Mouse (Mus musculus) midbrain, embryonic 12.5 days (tissue): ENCODE measurements around the gene Hist1h1b. TPM values are rescaled to one million over a fixed set of nuclear protein-coding genes. Genes with fewer than 3 reads are reported as not detected.
"Not testable (repeated sequence)": the region's sequence is repeated elsewhere in the genome, so short reads cannot be mapped to it uniquely, and the experiment has no call there.

Experiments
- ATAC-seq: fragments of 200-750 bp; cut with Nextera tagmentation; 2 replicates; pipeline ENCODE4 v1.8.0; 2017; ENCODE audit warnings: low read depth, moderate TSS enrichment, moderate library complexity; ENCODE audit not compliant: low FRiP score
- H3K27ac ChIP-seq: fragments of 300-500 bp; sonication (generic); replicated peaks from 2 replicates; pipeline ENCODE4 v1.5.1; 2016; ENCODE audit warnings: mild to moderate bottlenecking
- H3K27me3 ChIP-seq: fragments of 300-500 bp; sonication (generic); 2 replicates; pipeline ENCODE4 v1.6.1; 2016; ENCODE audit warnings: mild to moderate bottlenecking
- H3K36me3 ChIP-seq: fragments of 300-500 bp; sonication (generic); 2 replicates; pipeline ENCODE4 v1.6.1; 2016
- H3K4me1 ChIP-seq: fragments of 300-500 bp; sonication (generic); 2 replicates; pipeline ENCODE4 v1.6.1; 2016
- H3K4me2 ChIP-seq: fragments of 300-500 bp; sonication (generic); replicated peaks from 2 replicates; pipeline ENCODE4 v1.6.1; 2016; ENCODE audit warnings: mild to moderate bottlenecking, moderate library complexity
- H3K4me3 ChIP-seq: fragments of 300-500 bp; sonication (generic); 2 replicates; pipeline ENCODE4 v1.5.1; 2016; ENCODE audit warnings: mild to moderate bottlenecking
- H3K9ac ChIP-seq: fragments of 300-500 bp; sonication (generic); replicated peaks from 2 replicates; pipeline ENCODE4 v1.6.1; 2016; ENCODE audit warnings: mild to moderate bottlenecking, moderate library complexity
- H3K9me3 ChIP-seq: fragments of 300-500 bp; sonication (generic); 2 replicates; pipeline ENCODE4 v1.6.1; 2016; ENCODE audit warnings: mild to moderate bottlenecking
- WGBS: fragments of 180-500 bp; shearing (Covaris S2); methylation state at CpG from one replicate; pipeline ENCODE4 v1.1.7; 2016; 5-methylcytosine and 5-hydroxymethylcytosine counted together
- polyA plus RNA-seq: library from polyadenylated mRNA; unstranded; fragments of >200 nt; fragmentation: Nextera tagmentation; extraction: Ambion mirVana; gene quantifications from 2 replicates; pipeline ENCODE4 v1.2.1, GENCODE M21; 2016

Hist1h1b gene
- polyA plus RNA-seq, result 30.4 and 37.6 TPM in 2 replicates

DNA sequence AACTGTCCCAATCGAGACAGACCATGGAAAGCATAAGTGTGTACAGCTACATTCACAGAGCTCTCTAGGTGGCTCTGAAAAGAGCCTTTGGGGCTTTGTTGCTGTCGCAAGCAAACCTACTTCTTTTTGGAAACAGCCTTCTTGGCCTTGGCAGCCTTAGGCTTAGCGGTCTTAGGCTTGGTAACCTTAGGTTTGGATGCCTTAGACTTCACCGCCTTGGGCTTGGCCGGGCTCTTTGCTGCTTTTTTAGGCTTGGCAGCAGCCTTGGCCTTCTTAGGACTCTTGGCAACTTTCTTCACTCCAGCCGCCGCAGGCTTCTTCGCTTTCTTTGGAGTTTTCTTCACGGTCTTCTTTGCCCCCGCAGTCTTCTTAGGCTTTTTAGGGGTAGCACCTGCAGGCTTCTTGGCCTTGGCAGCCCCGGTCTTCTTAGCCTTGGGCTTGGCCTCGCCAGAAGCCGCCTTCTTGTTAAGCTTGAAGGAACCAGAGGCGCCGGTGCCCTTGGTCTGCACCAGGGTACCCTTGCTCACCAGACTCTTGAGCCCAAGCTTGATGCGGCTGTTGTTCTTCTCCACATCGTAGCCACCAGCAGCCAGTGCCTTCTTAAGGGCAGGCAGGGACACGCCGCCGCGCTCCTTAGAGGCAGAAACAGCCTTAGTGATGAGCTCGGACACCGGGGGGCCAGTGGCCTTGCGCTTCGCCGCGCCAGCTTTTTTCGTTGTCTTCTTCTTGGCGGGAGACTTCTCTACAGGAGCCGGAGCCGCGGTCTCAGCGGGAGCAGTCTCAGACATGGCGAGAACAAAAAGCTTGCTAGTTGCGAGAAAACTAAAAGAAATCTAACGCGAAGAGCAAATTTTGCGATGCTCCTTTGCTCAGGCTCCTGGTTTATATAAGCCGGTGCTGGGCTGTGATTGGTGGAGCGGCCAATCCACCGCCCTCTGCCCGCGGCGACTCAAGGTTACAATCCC, at the start of gene Hist1h1b:
Gene Hist1h1b (minus strand): TSS at position 859 of the 965 bp plus-strand sequence.
- WGBS, result under 1% methylated on average over 44 of the region's 44 CpGs
- peaks cover 31% of the 10 kb centered on the region for H3K4me1 ChIP-seq
- peak within 1 kb of the TSS; percentile 95 for H3K27ac ChIP-seq
- peak within 1 kb of the TSS; percentile 90 for H3K4me2 ChIP-seq
- peak within 1 kb of the TSS; percentile 57 for H3K4me3 ChIP-seq
- peak within 1 kb of the TSS; percentile 83 for H3K9ac ChIP-seq
- no peaks in the 10 kb centered on the region for H3K27me3 ChIP-seq
- no peaks in the 10 kb centered on the region for H3K9me3 ChIP-seq
- no peaks in the 10 kb centered on the region for H3K36me3 ChIP-seq
- ATAC-seq, result peak; percentile 45; the same call in 1 of the 2 replicates

- Histone ChIP-seq H3K4me3 (no peak overlapping the region), H3K9me3 (no peaks in the 10 kb centered on the region), H3K27me3 (no peaks in the 10 kb centered on the region), H3K4me2 (no peak overlapping the region), H3K27ac (no peak overlapping the region), H3K4me1 (no peaks in the 10 kb centered on the region), H3K9ac (no peak overlapping the region), H3K36me3 (no peaks in the 10 kb centered on the region)
- ATAC-seq, result no peak
- 89% methylated on average over 3 of the region's 3 CpGs for WGBS
These were observed 48.1 kb upstream of the Hist1h1b start for GRCm38 (mm10) chr13:21828511-21828910.

DNA sequence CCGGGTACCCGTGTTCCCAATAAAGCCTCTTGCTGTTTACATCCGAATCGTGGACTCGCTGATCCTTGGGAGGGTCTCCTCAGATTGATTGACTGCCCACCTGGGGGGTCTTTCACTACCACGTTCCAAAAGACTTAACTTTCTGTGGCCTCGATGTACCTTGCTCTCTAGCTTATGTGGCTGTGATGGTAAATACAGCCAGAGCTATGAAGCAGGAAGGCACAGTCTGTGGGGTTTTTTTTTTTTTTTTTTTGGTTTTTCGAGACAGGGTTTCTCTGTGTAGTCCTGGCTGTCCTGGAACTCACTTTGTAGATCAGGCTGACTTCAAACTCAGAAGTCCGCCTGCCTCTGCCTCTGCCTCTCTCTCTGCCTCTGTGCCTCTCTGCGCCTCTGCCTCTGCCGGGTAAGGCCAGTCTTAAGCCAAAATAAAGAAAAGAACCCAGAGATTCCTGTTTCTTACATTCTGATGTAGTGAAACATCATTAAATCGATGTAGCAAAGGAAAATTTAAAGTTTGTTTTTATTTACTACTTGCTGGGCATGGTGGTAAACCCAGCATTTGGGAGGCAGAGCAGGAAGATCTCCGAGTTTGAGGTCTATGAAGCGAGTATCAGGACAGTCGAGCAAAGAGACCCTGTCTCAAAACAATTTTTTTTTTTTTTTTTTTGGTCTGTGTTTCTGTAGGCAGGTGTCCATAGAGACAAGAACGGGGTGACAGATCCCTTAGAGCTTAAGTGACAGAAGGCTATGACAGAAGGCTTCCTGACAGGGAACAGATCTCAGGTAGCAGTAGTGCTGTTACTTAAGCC, 39.9 kb upstream of the Hist1h1b start:
- H3K4me3 ChIP-seq, H3K27ac ChIP-seq, ATAC-seq, H3K9me3 ChIP-seq, H3K4me1 ChIP-seq, H3K4me2 ChIP-seq, H3K27me3 ChIP-seq, H3K9ac ChIP-seq, H3K36me3 ChIP-seq: not testable (repeated sequence)
- 63% methylated on average over 7 of the region's 16 CpGs for WGBS

DNA sequence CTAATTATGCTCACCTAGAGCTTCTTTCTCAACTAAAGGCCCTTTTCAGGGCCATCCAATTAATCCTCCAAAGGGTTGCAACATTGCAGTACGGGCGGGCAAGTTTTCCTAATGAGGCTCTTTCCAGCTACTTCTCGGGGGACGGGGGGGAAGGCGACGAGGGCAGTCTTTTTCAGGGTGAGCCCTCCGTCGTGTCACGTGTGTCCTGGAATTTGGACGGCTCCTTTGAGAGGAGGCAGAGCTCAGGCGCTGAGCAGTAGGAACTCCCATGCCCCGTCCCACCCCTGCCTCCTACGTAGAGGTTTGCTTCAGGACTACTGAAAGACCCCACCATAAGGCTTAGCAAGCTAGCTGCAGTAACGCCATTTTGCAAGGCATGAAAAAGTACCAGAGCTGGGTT, 31.7 kb upstream of the Hist1h1b start:
- H3K36me3 ChIP-seq, H3K9ac ChIP-seq, H3K4me1 ChIP-seq, H3K27ac ChIP-seq, H3K27me3 ChIP-seq, H3K9me3 ChIP-seq: not testable (repeated sequence)
- peak overlapping the region; percentile 42 for H3K4me2 ChIP-seq
- peak; percentile 51 for ATAC-seq
- H3K4me3 ChIP-seq, result peak overlapping the region; percentile 21; the same call in 1 of the 2 replicates
- 0% methylated on average over 14 of the region's 14 CpGs for WGBS

DNA sequence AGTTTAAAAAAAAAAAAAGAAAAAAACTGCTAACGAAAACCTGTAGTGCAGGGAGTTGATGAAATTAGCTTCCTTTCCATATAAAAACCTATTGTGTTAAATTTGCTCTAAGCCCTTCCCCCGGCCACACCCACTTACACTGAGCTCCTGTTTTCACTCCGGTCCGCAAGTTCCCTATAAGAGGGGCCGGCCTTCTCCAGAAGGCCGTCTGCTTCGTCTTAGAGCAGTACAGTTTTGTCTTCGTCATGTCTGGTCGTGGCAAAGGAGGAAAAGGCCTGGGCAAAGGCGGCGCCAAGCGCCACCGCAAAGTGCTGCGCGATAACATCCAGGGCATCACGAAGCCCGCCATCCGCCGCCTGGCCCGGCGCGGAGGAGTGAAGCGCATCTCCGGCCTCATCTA, 31.1 kb upstream of the Hist1h1b start, which contains the start of gene Hist1h4m:
Gene Hist1h4m (plus strand): TSS at position 208 of the 400 bp plus-strand sequence.
- not testable (repeated sequence) for H3K4me1 ChIP-seq, H3K27me3 ChIP-seq, H3K9ac ChIP-seq, H3K36me3 ChIP-seq, H3K9me3 ChIP-seq, H3K27ac ChIP-seq
- H3K4me3 ChIP-seq, result peak within 1 kb of the TSS; percentile 21; the same call in 1 of the 2 replicates
- WGBS, result no CpG with 5 or more reads among the region's 24 CpGs
- H3K4me2 ChIP-seq, result peak within 1 kb of the TSS; percentile 42
- ATAC-seq, result peak; percentile 44

DNA sequence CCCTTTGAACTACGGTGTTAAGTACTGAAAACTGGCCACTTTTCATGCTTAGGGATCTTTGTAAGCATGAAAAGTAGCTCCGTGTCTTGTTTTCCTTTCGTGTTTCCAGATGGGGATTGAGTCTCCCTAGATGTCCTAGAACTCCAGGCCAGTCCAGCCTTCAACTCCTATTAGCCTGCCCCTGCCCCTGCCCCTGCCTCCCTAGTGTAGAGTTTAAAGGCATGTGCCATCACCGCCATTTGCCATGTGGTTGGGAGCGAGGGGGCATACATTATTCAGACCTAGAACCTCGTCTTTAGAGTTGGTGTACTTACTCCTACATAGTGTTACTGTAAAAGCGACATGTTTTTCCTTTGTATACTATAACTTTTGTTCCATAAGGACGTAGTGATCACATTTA, 30.6 kb upstream of the Hist1h1b start:
- not testable (repeated sequence) for H3K4me1 ChIP-seq, H3K4me2 ChIP-seq, H3K27me3 ChIP-seq, H3K9ac ChIP-seq, H3K27ac ChIP-seq, H3K4me3 ChIP-seq, H3K9me3 ChIP-seq, H3K36me3 ChIP-seq
- WGBS, result no CpG with 5 or more reads among the region's 8 CpGs
- peak; percentile 47; the same call in 1 of the 2 replicates for ATAC-seq

- ATAC-seq, result peak; percentile 97
- not testable (repeated sequence) for H3K27ac ChIP-seq, H3K4me3 ChIP-seq, H3K27me3 ChIP-seq, H3K36me3 ChIP-seq, H3K9me3 ChIP-seq, H3K4me1 ChIP-seq, H3K4me2 ChIP-seq, H3K9ac ChIP-seq
- WGBS, result no CpG with 5 or more reads among the region's 23 CpGs
These were observed 29.6 kb upstream of the Hist1h1b start, which contains the start of the genes Hist1h2bq and Hist1h2ao for GRCm38 (mm10) chr13:21810073-21810472. Gene Hist1h2bq, minus strand, starts transcription at chr13:21810197. Gene Hist1h2ao, plus strand, starts transcription at chr13:21810465.

DNA sequence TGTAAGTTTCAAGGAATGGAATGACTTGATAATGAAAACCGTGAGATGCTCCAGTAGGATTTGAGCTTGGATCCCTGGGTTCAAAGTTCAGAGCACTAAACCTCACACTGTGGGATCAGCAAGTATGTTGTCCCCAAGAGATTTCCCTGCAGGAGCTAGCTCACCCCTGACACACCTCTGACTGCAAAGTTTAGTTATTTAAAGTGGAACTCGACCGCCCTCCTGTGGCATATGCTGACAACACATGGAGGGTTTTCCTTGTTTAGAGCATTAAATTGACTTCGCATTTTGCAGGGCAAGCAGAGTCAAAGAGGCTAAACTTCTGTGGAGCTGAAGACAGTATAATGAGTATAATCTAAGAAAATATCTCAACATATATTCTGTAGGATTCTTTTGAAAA, 22.6 kb upstream of the Hist1h1b start:
- ATAC-seq, result peak; percentile 69; the same call in 1 of the 2 replicates
- H3K4me1 ChIP-seq, H3K4me3 ChIP-seq, H3K27ac ChIP-seq, H3K36me3 ChIP-seq, H3K4me2 ChIP-seq, H3K9me3 ChIP-seq, H3K9ac ChIP-seq, H3K27me3 ChIP-seq: not testable (repeated sequence)
- WGBS, result no CpG with 5 or more reads among the region's 4 CpGs

DNA sequence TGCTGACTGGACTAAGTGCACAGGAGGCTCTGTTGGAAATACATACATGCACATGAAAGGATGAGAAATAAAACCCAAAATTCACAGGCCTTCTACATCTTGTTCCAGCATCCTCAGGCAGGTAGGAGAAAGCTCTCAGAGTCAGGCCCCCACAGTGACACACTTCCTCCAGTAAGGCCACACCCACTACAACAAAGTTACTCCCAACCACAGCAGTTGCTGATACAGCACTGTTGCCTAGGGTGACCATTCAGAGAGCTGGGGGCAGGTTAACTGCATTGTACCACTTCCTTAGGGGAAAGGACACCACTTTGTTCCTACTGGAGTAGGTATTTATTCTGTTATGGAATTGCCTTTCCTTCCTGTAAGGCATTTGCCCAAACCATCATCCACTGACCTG, 16.7 kb upstream of the Hist1h1b start:
- not testable (repeated sequence) for H3K9me3 ChIP-seq, ATAC-seq, H3K4me2 ChIP-seq, H3K27me3 ChIP-seq, H3K4me3 ChIP-seq, H3K27ac ChIP-seq, H3K9ac ChIP-seq, H3K4me1 ChIP-seq, H3K36me3 ChIP-seq

GRCm38 (mm10) chr13:21795584-21795983, 15.2 kb upstream of the Hist1h1b start:
- Histone ChIP-seq H3K27ac (no peak overlapping the region), H3K4me1 (peaks cover 5% of the 10 kb centered on the region), H3K27me3 (no peaks in the 10 kb centered on the region), H3K4me3 (no peak overlapping the region), H3K4me2 (no peak overlapping the region), H3K9me3 (no peaks in the 10 kb centered on the region), H3K9ac (no peak overlapping the region), H3K36me3 (no peaks in the 10 kb centered on the region)
- WGBS, result 95% methylated on average over 7 of the region's 7 CpGs
- no peak for ATAC-seq

GRCm38 (mm10) chr13:21790601-21791283, 10.3 kb upstream of the Hist1h1b start:
- Histone ChIP-seq H3K9me3 (no peaks in the 10 kb centered on the region), H3K4me3 (peak overlapping the region; percentile 18; the same call in 1 of the 2 replicates), H3K9ac (peak overlapping the region; percentile 31), H3K36me3 (no peaks in the 10 kb centered on the region), H3K27ac (0 out of 2 replicates have a peak overlapping the region, but pooled peaks have one; percentile 15), H3K4me2 (peak overlapping the region; percentile 45), H3K4me1 (peaks cover 22% of the 10 kb centered on the region), H3K27me3 (no peaks in the 10 kb centered on the region)
- no peak for ATAC-seq
- 7% methylated on average over 18 of the region's 18 CpGs for WGBS
